In the genomic region with DNA sequence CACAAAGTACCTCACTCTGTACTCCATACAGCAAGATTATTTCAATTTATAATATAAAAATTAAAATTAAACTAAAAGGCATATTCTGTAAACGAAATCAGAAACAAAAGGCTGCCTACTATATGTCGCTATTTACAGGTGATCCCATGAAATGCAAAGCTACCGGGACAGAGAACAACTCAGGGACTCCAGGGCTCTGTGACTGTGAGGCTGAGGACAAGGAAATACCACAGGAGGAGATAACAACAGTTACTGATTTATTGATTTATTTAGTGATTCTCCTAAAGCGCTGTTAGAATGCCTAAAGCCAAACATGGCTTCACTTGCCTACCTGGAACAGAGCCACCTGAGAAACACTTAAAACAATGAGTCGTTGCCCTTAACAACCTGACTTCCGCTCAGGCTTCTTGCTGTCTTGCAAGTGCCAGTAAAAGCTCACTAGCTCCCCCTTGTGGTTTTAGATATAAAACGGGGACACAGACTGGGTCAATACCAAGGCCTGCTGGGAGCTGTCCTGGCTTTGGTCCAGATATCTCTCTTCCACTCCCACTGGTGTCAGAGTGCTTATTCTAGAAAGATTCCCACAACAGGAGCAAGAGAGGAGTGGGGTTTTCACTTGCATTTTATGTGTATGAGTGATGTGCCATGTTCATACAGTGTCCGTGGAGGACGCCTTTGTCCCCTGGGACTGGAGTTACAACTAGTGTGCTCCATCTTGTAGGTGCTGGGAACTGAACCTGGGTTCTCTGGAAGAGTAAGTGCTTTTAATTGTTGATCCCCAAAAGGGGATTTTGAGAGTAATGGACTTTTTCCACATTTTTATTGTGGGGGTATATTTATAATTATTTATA, we compare ENCODE assay signal across 8 mouse cellular contexts. TPM values are rescaled to one million over a fixed set of nuclear protein-coding genes. Genes with fewer than 3 reads are reported as not detected.
A peak's percentile ranks its signal among the peaks of the same experiment; 100 is the strongest.
DNase-seq lines count a peak whose midpoint lies in the region; ATAC-seq lines count a peak whose summit lies in the region.

No protein-coding gene starts in this region.

- H3K9ac ChIP-seq in limb, embryonic 11.5 days (ENCODE audit: low read length) = no peak overlapping the region
- no peak overlapping the region for H3K9ac ChIP-seq in midbrain, embryonic 15.5 days

- no peak overlapping the region for H3K4me2 ChIP-seq in limb, embryonic 11.5 days (ENCODE audit: low read depth, severe bottlenecking)
- H3K4me2 ChIP-seq in midbrain, embryonic 15.5 days = no peak overlapping the region

- 40% methylated on average over 9 of the region's 9 CpGs for WGBS in limb, embryonic 11.5 days
- WGBS in midbrain, embryonic 15.5 days = 34% methylated on average over 9 of the region's 9 CpGs

- H3K27ac ChIP-seq in limb, embryonic 11.5 days (replicated peaks; ENCODE audit: low read depth, low read length) = no peak overlapping the region
- no peak overlapping the region for H3K27ac ChIP-seq in midbrain, embryonic 15.5 days

- H3K36me3 ChIP-seq in limb, embryonic 11.5 days (ENCODE audit: control insufficient read depth, insufficient read depth, low read length) = no peaks in the 10 kb centered on the region
- no peaks in the 10 kb centered on the region for H3K36me3 ChIP-seq in midbrain, embryonic 15.5 days (replicated peaks)

- ATAC-seq in limb, embryonic 11.5 days (ENCODE audit: insufficient number of reproducible peaks, low FRiP score, low TSS enrichment, low read depth) = no peak
- ATAC-seq in midbrain, embryonic 15.5 days (replicated peaks) = peak; percentile 66; the same call in 1 of the 2 replicates

- H3K27me3 ChIP-seq in limb, embryonic 11.5 days (ENCODE audit: control insufficient read depth, insufficient read depth, low read length) = no peaks in the 10 kb centered on the region
- no peaks in the 10 kb centered on the region for H3K27me3 ChIP-seq in midbrain, embryonic 15.5 days (replicated peaks)

- no peaks in the 10 kb centered on the region for H3K9me3 ChIP-seq in limb, embryonic 11.5 days (ENCODE audit: control insufficient read depth, low read length)
- no peaks in the 10 kb centered on the region for H3K9me3 ChIP-seq in midbrain, embryonic 15.5 days

- peak; percentile 90 for DNase-seq in A20 (ENCODE audit: low read depth, low spot score)
- DNase-seq in adrenal gland, adult 8-10 months = peak; percentile 49
- peak; percentile 86 for DNase-seq in embryo, embryonic 9.5 days (ENCODE audit: extremely low spot score)
- peak; percentile 84 to 85 for DNase-seq in heart, adult 9 months (ENCODE audit: low spot score in 2 of 2)
- DNase-seq in kidney, adult 8-10 months = peak; percentile 73 to 85
- DNase-seq in limb, embryonic 11.5 days (ENCODE audit: low spot score) = peak; percentile 75
- peak; percentile 82 to 87 for DNase-seq in spleen, postnatal 36 days (ENCODE audit: low spot score in 2 of 2)

- no peak overlapping the region for H3K4me3 ChIP-seq in limb, embryonic 11.5 days (ENCODE audit: low read depth, low read length)
- no peak overlapping the region for H3K4me3 ChIP-seq in midbrain, embryonic 15.5 days

- H3K4me1 ChIP-seq in limb, embryonic 11.5 days (ENCODE audit: control insufficient read depth, insufficient read depth, low read length) = peaks cover under 1% of the 10 kb centered on the region; the same call in 1 of the 2 replicates
- peaks cover 7% of the 10 kb centered on the region for H3K4me1 ChIP-seq in midbrain, embryonic 15.5 days

RNA-seq across cellular contexts. Expression of a gene that starts 27.5 kb away (rescaled TPM):
- total RNA-seq in adrenal gland, adult 8-10 months (2022) = 10 to 100 TPM; 19.9 to 32.9 (median 28.3) TPM
- 19.2 and 24.3 TPM in 2 replicates for polyA plus RNA-seq in limb, embryonic 11.5 days (2014; fragmentation: Nextera tagmentation; extraction: Ambion mirVana)
- polyA plus RNA-seq in midbrain, embryonic 15.5 days (2015; fragmentation: Nextera tagmentation; extraction: Ambion mirVana) = 136 and 140 TPM in 2 replicates

RNA-seq across cellular contexts. Expression of a gene that starts 30.9 kb away (rescaled TPM):
- total RNA-seq in adrenal gland, adult 8-10 months (2022) = 10 to 100 TPM; 23.4 to 45.6 (median 31.8) TPM
- polyA plus RNA-seq in limb, embryonic 11.5 days (2014; fragmentation: Nextera tagmentation; extraction: Ambion mirVana) = 18.7 and 19.6 TPM in 2 replicates
- 3.9 and 5.0 TPM in 2 replicates for polyA plus RNA-seq in midbrain, embryonic 15.5 days (2015; fragmentation: Nextera tagmentation; extraction: Ambion mirVana)

RNA-seq across cellular contexts. Expression of a gene that starts 32.5 kb away (rescaled TPM):
- total RNA-seq in adrenal gland, adult 8-10 months (2022) = 10 to 100 TPM; 20.4 to 28.6 (median 23.0) TPM
- 15.1 and 16.0 TPM in 2 replicates for polyA plus RNA-seq in limb, embryonic 11.5 days (2014; fragmentation: Nextera tagmentation; extraction: Ambion mirVana)
- polyA plus RNA-seq in midbrain, embryonic 15.5 days (2015; fragmentation: Nextera tagmentation; extraction: Ambion mirVana) = 6.0 and 7.2 TPM in 2 replicates
